Mouse (Mus musculus) ES-Bruce4 (cell line): ENCODE data around the gene Dkk1. TPM values are rescaled to one million over a fixed set of nuclear protein-coding genes. Genes with fewer than 3 reads are reported as not detected.

Experiments used
- H3K27ac ChIP-seq: 2 replicates; pipeline ENCODE4 v1.5.1; 2012; ENCODE audit warnings: low read length, inconsistent platforms; ENCODE audit not compliant: insufficient read depth
- H3K27me3 ChIP-seq: 2 replicates; pipeline ENCODE4 v1.6.1; 2012; ENCODE audit warnings: mild to moderate bottlenecking, low read length, inconsistent platforms; ENCODE audit not compliant: control insufficient read depth, poor library complexity, insufficient read depth, severe bottlenecking
- H3K36me3 ChIP-seq: 2 replicates; pipeline ENCODE4 v1.6.1; 2012; ENCODE audit warnings: inconsistent platforms, mild to moderate bottlenecking, low read length, moderate library complexity; ENCODE audit not compliant: control insufficient read depth, poor library complexity, insufficient read depth, severe bottlenecking
- H3K4me1 ChIP-seq: one replicate; pipeline ENCODE4 v1.8.1; 2011; ENCODE audit warnings: low read length; ENCODE audit not compliant: control insufficient read depth, insufficient read depth
- H3K4me3 ChIP-seq: 2 replicates; pipeline ENCODE4 v1.5.1; 2011; ENCODE audit warnings: low read depth, mild to moderate bottlenecking, low read length
- H3K9ac ChIP-seq: 2 replicates; pipeline ENCODE4 v1.6.1; 2012; ENCODE audit warnings: low read depth, mild to moderate bottlenecking, inconsistent platforms; ENCODE audit not compliant: poor library complexity, severe bottlenecking
- H3K9me3 ChIP-seq: replicated peaks from 2 replicates; pipeline ENCODE4 v1.6.1; 2012; ENCODE audit warnings: mild to moderate bottlenecking, low read length, inconsistent platforms; ENCODE audit not compliant: control insufficient read depth, poor library complexity, insufficient read depth, severe bottlenecking
- CTCF ChIP-seq: IDR thresholded peaks from one replicate; pipeline ENCODE4 v1.8.1; 2011; ENCODE audit warnings: low read depth, low read length
- EP300 ChIP-seq: IDR thresholded peaks from 2 replicates; pipeline ENCODE4 v1.6.1; 2011; ENCODE audit warnings: low read depth, low read length; ENCODE audit not compliant: insufficient read depth
- POLR2A ChIP-seq: IDR thresholded peaks from one replicate; pipeline ENCODE4 v1.8.1; 2011; ENCODE audit warnings: low read length; ENCODE audit not compliant: insufficient read depth
- polyA plus RNA-seq: library from polyadenylated mRNA; stranded (reverse); fragments of >200 nt; gene quantifications from 2 replicates; pipeline ENCODE4 v1.2.4, GENCODE M21; 2011; ENCODE audit warnings: low read depth; ENCODE audit not compliant: missing spikeins, insufficient read depth, insufficient read length

Gene Dkk1
- polyA plus RNA-seq, 1 experiment, result 2.1 TPM

DNA sequence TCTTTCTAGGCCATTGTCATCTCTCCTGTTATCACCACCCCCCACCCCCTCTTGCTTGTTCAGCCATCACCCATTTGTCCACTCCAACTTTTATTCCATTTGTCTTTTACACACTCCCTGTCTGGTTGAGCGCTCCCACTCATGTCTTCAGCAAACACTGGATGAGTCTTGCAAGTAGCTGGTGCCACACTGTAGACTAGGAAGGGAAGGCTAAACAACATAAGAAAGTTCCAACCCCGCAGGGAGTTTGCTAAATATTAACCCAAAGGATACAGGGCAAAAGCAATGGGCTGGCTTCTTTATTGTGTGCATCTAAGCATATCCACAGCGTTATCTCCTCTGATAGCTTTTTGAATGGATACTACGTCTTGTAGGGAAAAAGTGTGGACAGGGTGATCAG, 39.0 kb downstream of the Dkk1 start:
- no peak for TF ChIP-seq EP300
- no peak for TF ChIP-seq CTCF
- TF ChIP-seq POLR2A, result no peak
- H3K9me3 ChIP-seq, result no peaks in the 10 kb centered on the region
- H3K9ac ChIP-seq, result no peak overlapping the region
- no peak overlapping the region for H3K4me3 ChIP-seq
- no peak overlapping the region for H3K27ac ChIP-seq
- H3K36me3 ChIP-seq, result no peaks in the 10 kb centered on the region
- H3K4me1 ChIP-seq, result no peaks in the 10 kb centered on the region
- no peaks in the 10 kb centered on the region for H3K27me3 ChIP-seq

DNA sequence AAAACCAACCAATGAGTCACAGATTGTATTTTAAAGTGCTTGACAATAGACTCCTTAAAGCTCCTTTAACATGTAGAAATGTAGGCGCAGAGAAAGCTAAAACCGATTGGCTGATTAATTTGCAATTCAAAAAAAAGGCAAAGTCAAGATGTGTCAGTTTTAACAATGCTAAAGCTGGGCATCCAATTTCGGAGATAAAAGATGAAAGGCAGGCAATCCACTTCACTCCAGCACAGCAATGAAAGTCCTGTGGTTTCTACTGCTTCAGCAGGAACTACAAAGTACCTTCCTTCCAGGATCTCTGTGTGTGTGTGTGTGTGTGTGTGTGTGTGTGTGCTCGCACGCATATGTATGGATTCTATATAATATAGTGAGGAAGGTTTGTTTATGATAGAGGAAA, 44.0 kb downstream of the Dkk1 start:
- H3K27me3 ChIP-seq, result no peaks in the 10 kb centered on the region
- H3K4me3 ChIP-seq, result no peak overlapping the region
- H3K9me3 ChIP-seq, result no peaks in the 10 kb centered on the region

More for the DNA sequence above, 44.0 kb downstream of the Dkk1 start:
- Histone ChIP-seq H3K36me3 (no peaks in the 10 kb centered on the region), H3K9ac (no peak overlapping the region), H3K4me1 (no peaks in the 10 kb centered on the region), H3K27ac (no peak overlapping the region)
- TF ChIP-seq CTCF, result no peak
- no peak for TF ChIP-seq POLR2A
- TF ChIP-seq EP300, result no peak
